Mouse (Mus musculus) myocyte (in vitro differentiated cells): ENCODE data around the gene Rnaseh1. TPM values are rescaled to one million over a fixed set of nuclear protein-coding genes. Genes with fewer than 3 reads are reported as not detected.
A peak's percentile ranks its signal among the peaks of the same experiment; 100 is the strongest.

Source experiments
- H3K27me3 ChIP-seq: one replicate; pipeline ENCODE4 v1.6.1; 2011; ENCODE audit not compliant: control insufficient read depth, insufficient read depth, insufficient read length
- H3K36me3 ChIP-seq: one replicate; pipeline ENCODE4 v1.6.1; 2011; ENCODE audit not compliant: control insufficient read depth, insufficient read depth
- H3K4me2 ChIP-seq: one replicate; pipeline ENCODE4 v1.6.1; 2011; ENCODE audit warnings: low read depth, control low read depth
- H3K4me3 ChIP-seq: one replicate; pipeline ENCODE4 v1.5.1; 2011; ENCODE audit warnings: mild to moderate bottlenecking, control low read depth, moderate library complexity
- H3K79me2 ChIP-seq: one replicate; pipeline ENCODE4 v1.6.1; 2011; ENCODE audit not compliant: control insufficient read depth, insufficient read depth
- H3ac ChIP-seq: one replicate; pipeline ENCODE4 v1.6.1; 2011; ENCODE audit not compliant: control insufficient read depth, insufficient read length
- CEBPB ChIP-seq: IDR thresholded peaks from 2 replicates; pipeline ENCODE4 v1.6.1; 2011; ENCODE audit warnings: mild to moderate bottlenecking, moderate library complexity; ENCODE audit not compliant: poor library complexity, insufficient read depth, severe bottlenecking
- E2F4 ChIP-seq: IDR thresholded peaks from one replicate; pipeline ENCODE4 v1.6.1; 2011; ENCODE audit warnings: mild to moderate bottlenecking, control low read depth, moderate library complexity; ENCODE audit not compliant: insufficient read depth
- MAX ChIP-seq: IDR thresholded peaks from one replicate; pipeline ENCODE4 v1.6.1; 2011; ENCODE audit warnings: low read depth, mild to moderate bottlenecking, control low read depth
- MYOD1 ChIP-seq, 3 experiments: IDR thresholded peaks; one replicate each; pipeline ENCODE4 v1.6.1; 2011; ENCODE audit warnings: control low read depth in 2 of 3, low read depth in 2 of 3, mild to moderate bottlenecking in 2 of 3, moderate library complexity in 1 of 3; ENCODE audit not compliant: insufficient read length in 2 of 3, control insufficient read depth in 1 of 3
- MYOG ChIP-seq, 3 experiments: IDR thresholded peaks; one replicate each; pipeline ENCODE4 v1.6.1; 2011; ENCODE audit warnings: control low read depth in 2 of 3, low read depth in 2 of 3, mild to moderate bottlenecking in 2 of 3; ENCODE audit not compliant: insufficient read length in 2 of 3, control insufficient read depth in 1 of 3, insufficient read depth in 1 of 3
- POLR2A ChIP-seq: IDR thresholded peaks from one replicate; pipeline ENCODE4 v1.6.1; 2011; ENCODE audit warnings: low read depth, mild to moderate bottlenecking, control low read depth, moderate library complexity; ENCODE audit not compliant: insufficient read length
- POLR2AphosphoS2 ChIP-seq: IDR thresholded peaks from one replicate; pipeline ENCODE4 v1.6.1; 2011; ENCODE audit warnings: low read depth, control low read depth; ENCODE audit not compliant: insufficient read length
- REST ChIP-seq: IDR thresholded peaks from one replicate; pipeline ENCODE4 v1.6.1; 2011; ENCODE audit warnings: mild to moderate bottlenecking, control low read depth, moderate library complexity; ENCODE audit not compliant: insufficient read depth, insufficient read length
- SRF ChIP-seq: IDR thresholded peaks from one replicate; pipeline ENCODE4 v1.6.1; 2011; ENCODE audit warnings: low read depth; ENCODE audit not compliant: control insufficient read depth, insufficient read length
- TCF12 ChIP-seq: IDR thresholded peaks from one replicate; pipeline ENCODE4 v1.6.1; 2011; ENCODE audit warnings: mild to moderate bottlenecking, control low read depth; ENCODE audit not compliant: poor library complexity, insufficient read depth, severe bottlenecking
- TCF3 ChIP-seq: IDR thresholded peaks from one replicate; pipeline ENCODE4 v1.6.1; 2011; ENCODE audit warnings: low read depth, control low read depth; ENCODE audit not compliant: insufficient read length
- USF1 ChIP-seq: IDR thresholded peaks from one replicate; pipeline ENCODE4 v1.6.1; 2011; ENCODE audit warnings: low read depth, mild to moderate bottlenecking, control low read depth, moderate library complexity
- polyA plus RNA-seq: library from polyadenylated mRNA; unstranded; fragments of >200 nt; fragmentation: generic; extraction: Trizol; gene quantifications from one replicate; pipeline ENCODE4 v1.2.1, GENCODE M21; 2012; ENCODE audit warnings: missing spikeins

The Rnaseh1 gene
- 8.7 TPM for polyA plus RNA-seq

DNA sequence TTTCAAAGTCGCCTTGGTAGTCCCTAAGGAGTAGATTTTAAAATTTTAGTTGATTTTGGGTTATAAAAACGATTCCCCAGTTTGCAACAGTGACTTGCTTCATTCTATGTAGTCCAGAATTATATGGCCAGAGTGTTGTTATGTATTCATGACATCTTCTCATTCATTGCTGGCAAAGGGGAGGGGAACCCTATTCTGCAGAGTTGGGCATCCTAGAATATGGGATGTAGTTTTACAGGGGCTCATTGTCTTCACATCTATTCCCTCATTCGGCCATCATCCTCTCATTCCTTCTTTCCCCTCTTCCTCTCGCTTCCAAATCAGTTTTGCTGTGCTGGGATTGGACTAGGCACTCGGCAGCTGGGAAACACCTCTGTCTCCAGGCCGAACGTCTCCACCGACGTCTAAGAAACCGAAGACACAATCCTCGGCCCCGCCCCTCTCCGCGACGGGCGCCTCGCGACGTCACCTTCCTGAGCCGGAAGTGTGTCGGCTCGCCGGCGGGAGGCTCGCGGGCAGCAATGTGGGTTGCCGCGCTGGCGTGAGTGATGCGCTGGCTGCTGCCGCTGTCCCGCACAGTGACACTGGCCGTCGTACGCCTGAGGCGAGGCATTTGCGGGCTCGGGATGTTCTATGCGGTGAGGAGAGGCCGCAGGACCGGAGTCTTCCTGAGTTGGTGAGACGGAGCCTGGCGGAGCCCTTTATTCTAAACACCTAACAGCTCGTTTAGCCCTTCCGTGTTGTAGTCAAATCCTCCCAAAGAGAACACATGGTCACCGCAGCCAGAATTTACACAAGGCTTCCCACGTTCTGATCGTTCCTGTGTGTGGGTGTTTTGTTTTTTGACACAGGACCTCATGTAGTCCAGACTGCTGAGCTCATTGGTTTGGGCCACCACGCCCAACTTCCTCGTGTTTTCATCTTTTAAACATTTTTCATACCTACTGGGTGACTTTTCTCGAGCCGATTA is at the start of gene Rnaseh1:
TSS of gene Rnaseh1 (plus strand) at position 462 of the 970 bp plus-strand sequence.
- H3K4me3 ChIP-seq, result peak within 1 kb of the TSS; percentile 63
- TF ChIP-seq MYOD1 (IDR thresholded peaks at IDR 0.05; ENCODE audit: control insufficient read depth in 1 of 3, insufficient read length in 2 of 3, low read depth in 2 of 3) (peak in 1 of 3 experiments; percentile 41), REST (no peak), SRF (no peak), POLR2A (peak; percentile 100), USF1 (no peak), POLR2AphosphoS2 (peak; percentile 98)

DNA sequence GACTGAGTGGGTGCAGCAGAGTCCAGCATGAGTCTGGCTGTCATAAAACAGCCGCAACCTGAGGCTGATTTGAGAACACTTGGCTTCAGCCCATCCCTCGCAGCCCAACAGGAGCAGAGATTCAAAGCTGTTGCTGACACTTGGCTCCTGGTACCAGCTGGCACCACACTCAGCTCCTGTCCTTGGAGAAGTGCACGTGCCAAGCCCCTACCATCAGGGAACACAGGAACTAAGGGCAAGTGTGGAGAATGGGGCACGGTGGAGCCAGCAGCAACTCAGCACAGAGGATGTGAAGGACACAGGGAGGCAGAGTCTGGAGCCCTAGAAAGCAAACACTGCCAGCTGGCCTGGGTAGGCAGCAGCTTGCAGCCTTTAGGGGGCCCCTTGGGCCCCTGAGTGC is 47.1 kb upstream of the Rnaseh1 start:
- TF ChIP-seq MYOG (IDR thresholded peaks at IDR 0.05; ENCODE audit: control insufficient read depth in 1 of 3, insufficient read depth in 1 of 3, insufficient read length in 2 of 3, low read depth in 2 of 3) (no peak), TCF3 (no peak), MAX (no peak), USF1 (no peak), E2F4 (no peak), TCF12 (no peak), CEBPB (no peak), POLR2AphosphoS2 (no peak), POLR2A (no peak), MYOD1 (IDR thresholded peaks at IDR 0.05; ENCODE audit: control insufficient read depth in 1 of 3, insufficient read length in 2 of 3, low read depth in 2 of 3) (no peak), SRF (no peak), REST (no peak)
- Histone ChIP-seq H3K4me2 (no peak overlapping the region), H3K27me3 (peaks cover 22% of the 10 kb centered on the region), H3K79me2 (no peaks in the 10 kb centered on the region), H3K36me3 (no peaks in the 10 kb centered on the region), H3ac (no peak overlapping the region), H3K4me3 (no peak overlapping the region)

More for the DNA sequence above, at the start of gene Rnaseh1:
- peak within 1 kb of the TSS; percentile 93 for H3K4me2 ChIP-seq
- peak within 1 kb of the TSS; percentile 59 for H3ac ChIP-seq
- peaks cover 13% of the 10 kb centered on the region for H3K79me2 ChIP-seq
- H3K36me3 ChIP-seq, result peaks cover 7% of the 10 kb centered on the region
- H3K27me3 ChIP-seq, result no peaks in the 10 kb centered on the region

DNA sequence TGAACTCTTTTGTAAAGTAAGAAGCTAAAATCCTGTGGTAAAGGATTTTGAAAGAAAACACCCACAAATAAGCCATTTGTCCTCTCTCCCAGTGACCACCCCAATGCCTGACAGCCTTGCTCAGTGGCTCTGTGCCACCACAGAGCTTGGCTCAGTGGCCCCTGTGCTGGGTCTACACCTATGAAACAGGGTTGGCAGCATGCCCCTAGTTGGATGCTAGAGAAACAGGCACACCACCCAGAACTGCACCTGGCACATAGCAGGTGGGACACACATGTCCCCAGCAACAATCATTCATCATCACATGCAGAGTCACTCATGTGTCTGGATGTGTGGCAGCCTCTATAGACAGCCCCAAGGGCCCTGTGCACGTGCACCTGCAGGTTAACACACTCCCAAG is 45.9 kb upstream of the Rnaseh1 start:
- no peaks in the 10 kb centered on the region for H3K36me3 ChIP-seq
- no peak overlapping the region for H3K4me2 ChIP-seq
- TF ChIP-seq POLR2AphosphoS2 (no peak), REST (no peak), MYOG (IDR thresholded peaks at IDR 0.05; ENCODE audit: control insufficient read depth in 1 of 3, insufficient read depth in 1 of 3, insufficient read length in 2 of 3, low read depth in 2 of 3) (no peak), MYOD1 (IDR thresholded peaks at IDR 0.05; ENCODE audit: control insufficient read depth in 1 of 3, insufficient read length in 2 of 3, low read depth in 2 of 3) (no peak), POLR2A (no peak), TCF12 (no peak), CEBPB (no peak)
- no peaks in the 10 kb centered on the region for H3K79me2 ChIP-seq
- H3K27me3 ChIP-seq, result peaks cover 32% of the 10 kb centered on the region
- no peak overlapping the region for H3K4me3 ChIP-seq
- no peak overlapping the region for H3ac ChIP-seq

DNA sequence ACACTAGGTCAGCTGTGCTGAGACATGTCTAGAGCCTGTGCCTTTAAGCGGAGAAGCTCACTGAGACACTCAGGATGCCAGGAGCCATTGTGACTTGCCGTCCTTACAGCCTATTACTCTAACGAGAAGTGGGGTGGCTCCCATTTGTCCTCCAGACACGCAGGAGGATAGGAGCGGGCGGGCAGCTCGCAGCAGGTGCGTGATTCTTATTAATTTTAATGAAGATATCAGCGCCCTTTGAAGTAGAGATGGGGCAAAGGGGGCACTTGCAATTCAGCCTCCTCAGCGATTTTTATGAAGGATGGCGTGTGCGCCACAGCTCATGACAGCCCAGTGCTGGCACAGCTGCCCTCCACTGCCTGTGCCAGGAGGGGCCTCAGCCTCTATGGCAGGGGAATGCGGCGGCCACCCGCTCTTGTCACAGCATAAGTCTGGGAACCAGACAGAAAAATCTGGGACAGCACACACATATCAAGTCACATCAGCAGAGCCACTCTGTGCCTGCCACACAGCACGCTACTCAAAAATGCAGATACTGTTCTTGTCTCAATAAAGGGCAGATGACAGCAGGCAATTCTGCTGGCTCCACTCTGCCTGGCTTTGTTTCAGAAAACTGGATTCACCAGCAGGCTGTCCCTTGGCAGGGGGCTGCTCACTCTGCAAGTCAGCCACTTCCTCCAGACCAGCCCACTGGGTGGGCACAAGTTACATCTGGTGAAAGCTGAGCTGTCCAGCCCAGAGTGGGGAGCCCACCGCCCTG is 41.7 kb upstream of the Rnaseh1 start:
- Histone ChIP-seq H3K79me2 (no peaks in the 10 kb centered on the region), H3K4me2 (no peak overlapping the region), H3K36me3 (no peaks in the 10 kb centered on the region), H3ac (no peak overlapping the region), H3K27me3 (peaks cover 14% of the 10 kb centered on the region), H3K4me3 (no peak overlapping the region)
- TF ChIP-seq TCF12 (no peak), MYOD1 (IDR thresholded peaks at IDR 0.05; ENCODE audit: control insufficient read depth in 1 of 3, insufficient read length in 2 of 3, low read depth in 2 of 3) (no peak), E2F4 (no peak), CEBPB (no peak), MYOG (IDR thresholded peaks at IDR 0.05; ENCODE audit: control insufficient read depth in 1 of 3, insufficient read depth in 1 of 3, insufficient read length in 2 of 3, low read depth in 2 of 3) (no peak), POLR2AphosphoS2 (no peak), TCF3 (no peak), USF1 (no peak), MAX (no peak), POLR2A (no peak), REST (no peak), SRF (no peak)
